Mouse (Mus musculus): ENCODE measurements around the gene Srsf2. TPM values are rescaled to one million over a fixed set of nuclear protein-coding genes. Genes with fewer than 3 reads are reported as not detected.

The Srsf2 gene
- total RNA-seq, 1 experiment, result 361 TPM

DNA sequence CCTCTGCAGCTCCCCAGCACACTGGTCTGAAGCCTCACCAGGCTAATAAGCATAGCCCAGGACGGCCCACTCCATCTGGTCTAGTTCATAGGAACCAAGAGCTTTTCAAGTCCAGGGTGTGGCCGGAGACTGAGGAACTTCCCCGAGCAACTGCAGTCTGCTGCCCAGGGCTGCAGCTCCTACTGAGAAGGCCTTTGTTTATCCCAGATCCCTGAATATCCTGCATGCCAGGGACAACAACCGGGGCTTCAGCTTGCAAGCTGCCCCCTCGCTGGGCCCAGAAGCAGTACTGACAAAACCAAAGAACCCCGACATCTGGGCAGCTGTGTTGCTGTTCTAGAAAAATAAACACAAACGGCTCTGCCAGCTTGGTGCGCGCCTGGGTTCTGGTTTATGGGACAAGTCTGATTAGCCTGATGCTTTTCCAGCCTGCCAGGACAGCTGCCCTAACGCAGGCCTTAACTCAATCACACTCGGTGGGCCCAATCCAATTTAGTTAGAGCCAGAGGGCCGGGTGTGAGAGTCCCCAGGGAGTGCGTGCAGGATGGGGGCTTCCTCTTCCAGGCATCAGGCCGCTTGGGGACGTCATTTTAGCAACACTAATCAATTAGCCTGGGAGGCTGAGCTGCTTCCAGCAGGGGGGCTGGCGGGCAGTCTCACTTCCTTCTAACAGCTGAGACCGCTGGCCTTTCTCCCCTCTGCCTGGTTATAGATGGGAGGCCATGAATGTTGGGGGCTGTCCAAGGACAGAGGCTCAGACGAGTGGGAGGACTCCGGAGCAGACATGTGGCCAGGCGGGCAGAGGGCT is 38.6 kb downstream of the Srsf2 start:
- Histone ChIP-seq H3K4me3 (ENCODE audit: insufficient read depth in 1 of 2, low read depth in 1 of 2, low read length in 2 of 2, poor library complexity in 1 of 2, severe bottlenecking in 1 of 2) (peak overlapping the region; percentile 2 to 10; a peak in 2 of 4 replicates), H3K4me1 (ENCODE audit: control insufficient read depth in 2 of 2, insufficient read depth in 2 of 2, low read length in 2 of 2, poor library complexity in 1 of 2) (peaks cover 0 to 26% of the 10 kb centered on the region in 2 experiments; a peak in 2 of 4 replicates), H3K9ac (ENCODE audit: insufficient read depth, low read depth, low read length, poor library complexity, severe bottlenecking) (no peak overlapping the region), H3K36me3 (ENCODE audit: control insufficient read depth, insufficient read depth, low read length, poor library complexity, severe bottlenecking) (no peaks in the 10 kb centered on the region), H3K27ac (ENCODE audit: insufficient read depth, low read depth, low read length, poor library complexity, severe bottlenecking) (no peak overlapping the region), H3K9me3 (ENCODE audit: control insufficient read depth, insufficient read depth, low read depth, low read length) (no peaks in the 10 kb centered on the region)
- TF ChIP-seq ZC3H11A (IDR thresholded peaks at IDR 0.05; ENCODE audit: borderline replicate concordance, low read depth, low read length), result no peak
- TF ChIP-seq ZNF384 (IDR thresholded peaks at IDR 0.05; ENCODE audit: low read depth, low read length), result no peak
- no peak for TF ChIP-seq HCFC1 (IDR thresholded peaks at IDR 0.05; ENCODE audit: borderline replicate concordance, insufficient read depth, low read length)
- TF ChIP-seq CHD2 (IDR thresholded peaks at IDR 0.05; ENCODE audit: low read depth, low read length), result no peak
- TF ChIP-seq MAFK (IDR thresholded peaks at IDR 0.05; ENCODE audit: insufficient read depth, low read depth, low read length), result no peak
- in situ Hi-C loops (cut with MboI; ENCODE audit: low sequenced_read_pairs in 2 of 2, unreplicated experiment in 2 of 2), result loop anchor here (10.0 to 25.0 kb wide), 2 partner anchors 169 to 177 kb away; partner anchors contain the start of gene Rhbdf2 (in 1 of the 2)
- DNase-seq (ENCODE audit: low read depth, low spot score), result no peak

DNA sequence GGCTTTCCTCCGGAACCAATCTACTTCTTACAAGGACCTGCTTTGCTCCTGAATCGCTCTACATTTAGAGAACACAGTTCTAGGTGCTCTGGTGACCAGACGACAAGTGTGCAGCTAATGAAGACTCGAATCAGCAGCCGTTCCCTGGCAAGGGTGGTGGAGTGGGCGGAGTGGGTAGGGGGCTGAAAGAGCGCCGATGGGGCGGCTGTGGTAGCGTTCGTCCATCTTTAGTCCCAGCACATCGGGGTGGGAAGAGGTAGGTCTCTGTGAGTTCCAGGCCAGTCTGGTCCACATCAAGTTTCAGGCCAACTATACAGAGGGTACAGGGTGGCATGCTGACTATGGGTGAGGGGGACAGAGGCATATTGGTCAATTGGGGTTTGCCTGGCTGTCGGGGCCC is 39.3 kb downstream of the Srsf2 start:
- no peaks in the 10 kb centered on the region for H3K9me3 ChIP-seq (ENCODE audit: control insufficient read depth, insufficient read depth, low read depth, low read length)
- no peak overlapping the region for H3K27ac ChIP-seq (ENCODE audit: insufficient read depth, low read depth, low read length, poor library complexity, severe bottlenecking)
- in situ Hi-C loops (cut with MboI; ENCODE audit: low sequenced_read_pairs in 2 of 2, unreplicated experiment in 2 of 2), result loop anchor here (10.0 to 25.0 kb wide), 2 partner anchors 169 to 176 kb away; partner anchors contain the start of gene Rhbdf2 (in 1 of the 2)
- H3K9ac ChIP-seq (ENCODE audit: insufficient read depth, low read depth, low read length, poor library complexity, severe bottlenecking), result no peak overlapping the region
- no peaks in the 10 kb centered on the region for H3K36me3 ChIP-seq (ENCODE audit: control insufficient read depth, insufficient read depth, low read length, poor library complexity, severe bottlenecking)
- no peak for DNase-seq (ENCODE audit: low read depth, low spot score)
- H3K4me3 ChIP-seq (ENCODE audit: insufficient read depth in 1 of 2, low read depth in 1 of 2, low read length in 2 of 2, poor library complexity in 1 of 2, severe bottlenecking in 1 of 2), result peak overlapping the region in 1 of 2 experiments; percentile 24; a peak in 1 of 4 replicates
- H3K4me1 ChIP-seq (ENCODE audit: control insufficient read depth in 2 of 2, insufficient read depth in 2 of 2, low read length in 2 of 2, poor library complexity in 1 of 2), result peaks cover 0 to 26% of the 10 kb centered on the region in 2 experiments; a peak in 2 of 4 replicates
- no peak for TF ChIP-seq MAFK (IDR thresholded peaks at IDR 0.05; ENCODE audit: insufficient read depth, low read depth, low read length)
- TF ChIP-seq HCFC1 (IDR thresholded peaks at IDR 0.05; ENCODE audit: borderline replicate concordance, insufficient read depth, low read length), result no peak
- no peak for TF ChIP-seq ZC3H11A (IDR thresholded peaks at IDR 0.05; ENCODE audit: borderline replicate concordance, low read depth, low read length)
- TF ChIP-seq ZNF384 (IDR thresholded peaks at IDR 0.05; ENCODE audit: low read depth, low read length), result no peak
- no peak for TF ChIP-seq CHD2 (IDR thresholded peaks at IDR 0.05; ENCODE audit: low read depth, low read length)

DNA sequence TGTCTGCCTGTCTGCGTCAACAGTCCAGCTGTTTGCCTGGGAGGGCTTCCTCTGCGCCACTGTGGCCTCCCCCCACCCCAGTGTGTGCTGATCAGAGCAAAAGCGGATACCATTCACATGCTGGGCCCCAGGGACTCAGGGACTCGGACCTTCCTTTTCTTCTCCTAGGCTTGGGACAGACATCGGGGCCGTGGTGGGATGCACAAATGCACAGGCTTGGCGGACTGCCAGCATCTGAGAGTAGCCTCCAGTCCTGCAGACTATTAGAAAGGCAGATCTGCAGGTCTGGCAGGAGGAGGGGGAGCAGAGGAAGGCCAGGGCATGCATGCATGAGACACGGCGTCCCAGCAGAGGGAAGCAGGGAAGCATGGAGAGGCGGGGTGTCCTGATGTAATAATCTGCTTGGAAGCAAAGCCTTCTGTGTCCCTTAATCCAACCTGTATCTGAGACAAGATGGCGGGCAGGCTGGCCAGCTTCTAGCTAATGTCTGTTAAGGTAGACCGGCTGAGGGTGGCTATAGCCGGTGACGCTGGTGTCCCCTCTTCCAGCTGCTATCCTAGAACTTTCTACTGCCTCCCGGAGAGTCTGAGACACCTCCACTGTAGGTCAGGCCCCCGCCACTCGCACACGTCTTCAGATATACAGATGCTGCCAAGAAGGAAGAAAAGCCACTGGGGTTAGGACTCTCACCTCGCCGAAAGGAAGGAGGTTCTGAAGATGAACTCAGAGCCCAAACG is 39.9 kb downstream of the Srsf2 start:
- H3K4me1 ChIP-seq (ENCODE audit: control insufficient read depth in 2 of 2, insufficient read depth in 2 of 2, low read length in 2 of 2, poor library complexity in 1 of 2), result peaks cover 0 to 26% of the 10 kb centered on the region in 2 experiments; a peak in 2 of 4 replicates
- peak overlapping the region; percentile 28; the same call in 1 of the 2 replicates for H3K9ac ChIP-seq (ENCODE audit: insufficient read depth, low read depth, low read length, poor library complexity, severe bottlenecking)
- DNase-seq (ENCODE audit: low read depth, low spot score), result no peak
- H3K27ac ChIP-seq (ENCODE audit: insufficient read depth, low read depth, low read length, poor library complexity, severe bottlenecking), result no peak overlapping the region
- H3K36me3 ChIP-seq (ENCODE audit: control insufficient read depth, insufficient read depth, low read length, poor library complexity, severe bottlenecking), result no peaks in the 10 kb centered on the region
- 0 out of 4 replicates have a peak overlapping the region, but pooled peaks of 1 of the 2 experiments have one; percentile 24 for H3K4me3 ChIP-seq (ENCODE audit: insufficient read depth in 1 of 2, low read depth in 1 of 2, low read length in 2 of 2, poor library complexity in 1 of 2, severe bottlenecking in 1 of 2)
- no peak for TF ChIP-seq MAFK (IDR thresholded peaks at IDR 0.05; ENCODE audit: insufficient read depth, low read depth, low read length)
- no peak for TF ChIP-seq ZC3H11A (IDR thresholded peaks at IDR 0.05; ENCODE audit: borderline replicate concordance, low read depth, low read length)
- TF ChIP-seq HCFC1 (IDR thresholded peaks at IDR 0.05; ENCODE audit: borderline replicate concordance, insufficient read depth, low read length), result no peak
- TF ChIP-seq CHD2 (IDR thresholded peaks at IDR 0.05; ENCODE audit: low read depth, low read length), result no peak
- no peak for TF ChIP-seq ZNF384 (IDR thresholded peaks at IDR 0.05; ENCODE audit: low read depth, low read length)
- H3K9me3 ChIP-seq (ENCODE audit: control insufficient read depth, insufficient read depth, low read depth, low read length), result no peaks in the 10 kb centered on the region
- in situ Hi-C loops (cut with MboI; ENCODE audit: low sequenced_read_pairs in 2 of 2, unreplicated experiment in 2 of 2), result loop anchor here (10.0 to 25.0 kb wide), 2 partner anchors 168 to 176 kb away; partner anchors contain the start of gene Rhbdf2 (in 1 of the 2)

Data from ES-E14 (cell line).